Mouse (Mus musculus) heart, embryonic 15.5 days (tissue): ENCODE data around the gene Echdc3. TPM values are rescaled to one million over a fixed set of nuclear protein-coding genes. Genes with fewer than 3 reads are reported as not detected.

Experiments
- ATAC-seq: fragments of 200-750 bp; cut with Nextera tagmentation; replicated peaks from 2 replicates; pipeline ENCODE4 v1.8.0; 2017; ENCODE audit warnings: low read depth, moderate TSS enrichment; ENCODE audit not compliant: insufficient number of reproducible peaks, insufficient read depth, low FRiP score
- H3K27ac ChIP-seq: fragments of 300-500 bp; sonication (generic); 2 replicates; pipeline ENCODE4 v1.5.1; 2015; ENCODE audit warnings: mild to moderate bottlenecking, inconsistent platforms
- H3K27me3 ChIP-seq: fragments of 300-500 bp; sonication (generic); 2 replicates; pipeline ENCODE4 v1.6.1; 2015; ENCODE audit warnings: inconsistent platforms
- H3K36me3 ChIP-seq: fragments of 300-500 bp; sonication (generic); 2 replicates; pipeline ENCODE4 v1.6.1; 2015; ENCODE audit warnings: mild to moderate bottlenecking, inconsistent platforms
- H3K4me1 ChIP-seq: fragments of 300-500 bp; sonication (generic); replicated peaks from 2 replicates; pipeline ENCODE4 v1.6.1; 2015; ENCODE audit warnings: inconsistent platforms
- H3K4me2 ChIP-seq: fragments of 300-500 bp; sonication (generic); 2 replicates; pipeline ENCODE4 v1.6.1; 2015; ENCODE audit warnings: inconsistent platforms, mild to moderate bottlenecking, moderate library complexity
- H3K4me3 ChIP-seq: fragments of 300-500 bp; sonication (generic); 2 replicates; pipeline ENCODE4 v1.5.1; 2015; ENCODE audit warnings: mild to moderate bottlenecking, inconsistent platforms
- H3K9ac ChIP-seq: fragments of 300-500 bp; sonication (generic); 2 replicates; pipeline ENCODE4 v1.6.1; 2015; ENCODE audit warnings: mild to moderate bottlenecking, inconsistent platforms
- H3K9me3 ChIP-seq: fragments of 300-500 bp; sonication (generic); replicated peaks from 2 replicates; pipeline ENCODE4 v1.6.1; 2016; ENCODE audit warnings: inconsistent platforms
- WGBS: fragments of 180-500 bp; shearing (Covaris S2); methylation state at CpG from one replicate; pipeline ENCODE4 v1.1.7; 2015; ENCODE audit warnings: mixed read lengths; 5-methylcytosine and 5-hydroxymethylcytosine counted together
- polyA plus RNA-seq: library from polyadenylated mRNA; unstranded; fragments of >200 nt; fragmentation: Nextera tagmentation; extraction: Ambion mirVana; gene quantifications from 2 replicates; pipeline ENCODE4 v1.2.1, GENCODE M21; 2015

Gene Echdc3
- 9.2 TPM in 2 replicates for polyA plus RNA-seq

GRCm38 (mm10) chr2:6212724-6213511 is at the start of gene Echdc3:
TSS of gene Echdc3 (minus strand) at chr2:6213033.
- H3K4me2 ChIP-seq: peak within 1 kb of the TSS; percentile 88
- WGBS: 1% methylated on average over 30 of the region's 30 CpGs
- H3K9me3 ChIP-seq: no peaks in the 10 kb centered on the region
- no peaks in the 10 kb centered on the region for H3K27me3 ChIP-seq
- no peaks in the 10 kb centered on the region for H3K36me3 ChIP-seq
- peaks cover 28% of the 10 kb centered on the region for H3K4me1 ChIP-seq
- peak within 1 kb of the TSS; percentile 65 for H3K4me3 ChIP-seq
- H3K9ac ChIP-seq: peak within 1 kb of the TSS; percentile 69
- H3K27ac ChIP-seq: peak within 1 kb of the TSS; percentile 97
- ATAC-seq: peak; percentile 94

- ATAC-seq: no peak
- no peak overlapping the region for H3K9ac ChIP-seq
- H3K27ac ChIP-seq: peak overlapping the region; percentile 65
- no peak overlapping the region for H3K4me2 ChIP-seq
- no peaks in the 10 kb centered on the region for H3K9me3 ChIP-seq
- H3K36me3 ChIP-seq: no peaks in the 10 kb centered on the region
- peaks cover 13% of the 10 kb centered on the region for H3K4me1 ChIP-seq
- no peaks in the 10 kb centered on the region for H3K27me3 ChIP-seq
- 83% methylated on average over 9 of the region's 9 CpGs for WGBS
- H3K4me3 ChIP-seq: no peak overlapping the region
Observed at GRCm38 (mm10) chr2:6261718-6262117, 48.9 kb upstream of the Echdc3 start.

DNA sequence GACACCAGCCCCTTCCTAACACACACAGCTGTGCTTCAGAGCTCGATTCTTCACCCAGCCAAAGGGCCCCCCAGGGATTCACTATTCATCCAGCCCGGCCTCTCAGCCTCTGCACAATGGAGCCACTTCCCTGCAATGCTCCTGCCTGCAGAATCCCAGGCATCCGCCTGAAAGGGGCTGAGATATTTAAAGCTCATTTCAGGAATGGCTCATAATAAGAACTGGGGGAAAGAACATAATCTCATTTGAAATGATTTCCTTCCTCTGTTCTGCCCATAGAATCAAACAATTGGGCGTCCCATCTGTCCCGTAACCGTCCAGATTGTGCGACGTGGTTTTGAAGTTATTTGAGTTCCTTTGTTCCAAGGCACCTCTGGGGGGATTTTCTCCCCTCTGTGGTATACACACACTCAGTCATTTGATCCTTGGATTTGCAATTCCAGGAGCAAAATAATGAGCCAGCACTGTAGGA is 48.4 kb upstream of the Echdc3 start:
- H3K9me3 ChIP-seq: no peaks in the 10 kb centered on the region
- no peak overlapping the region for H3K9ac ChIP-seq
- H3K36me3 ChIP-seq: no peaks in the 10 kb centered on the region
- no peaks in the 10 kb centered on the region for H3K27me3 ChIP-seq
- H3K4me1 ChIP-seq: peaks cover 18% of the 10 kb centered on the region
- H3K4me2 ChIP-seq: no peak overlapping the region
- H3K27ac ChIP-seq: peak overlapping the region; percentile 65
- no peak overlapping the region for H3K4me3 ChIP-seq
- no peak for ATAC-seq
- 37% methylated on average over 8 of the region's 8 CpGs for WGBS

GRCm38 (mm10) chr2:6260661-6261060 is 47.8 kb upstream of the Echdc3 start:
- no peak for ATAC-seq
- no peak overlapping the region for H3K4me3 ChIP-seq
- no peaks in the 10 kb centered on the region for H3K9me3 ChIP-seq
- H3K36me3 ChIP-seq: no peaks in the 10 kb centered on the region
- no peak overlapping the region for H3K4me2 ChIP-seq
- 0 out of 2 replicates have a peak overlapping the region, but pooled peaks have one; percentile 65 for H3K27ac ChIP-seq
- peaks cover 22% of the 10 kb centered on the region for H3K4me1 ChIP-seq
- H3K27me3 ChIP-seq: no peaks in the 10 kb centered on the region
- 81% methylated on average over 4 of the region's 4 CpGs for WGBS
- H3K9ac ChIP-seq: no peak overlapping the region

- H3K27me3 ChIP-seq: no peaks in the 10 kb centered on the region
- no peaks in the 10 kb centered on the region for H3K36me3 ChIP-seq
- 76% methylated on average over 3 of the region's 3 CpGs for WGBS
- no peaks in the 10 kb centered on the region for H3K9me3 ChIP-seq
- H3K4me3 ChIP-seq: no peak overlapping the region
- no peak overlapping the region for H3K9ac ChIP-seq
- peaks cover 14% of the 10 kb centered on the region for H3K4me1 ChIP-seq
- no peak overlapping the region for H3K4me2 ChIP-seq
- no peak for ATAC-seq
- no peak overlapping the region for H3K27ac ChIP-seq
Observed at GRCm38 (mm10) chr2:6259182-6259581, 46.3 kb upstream of the Echdc3 start.

DNA sequence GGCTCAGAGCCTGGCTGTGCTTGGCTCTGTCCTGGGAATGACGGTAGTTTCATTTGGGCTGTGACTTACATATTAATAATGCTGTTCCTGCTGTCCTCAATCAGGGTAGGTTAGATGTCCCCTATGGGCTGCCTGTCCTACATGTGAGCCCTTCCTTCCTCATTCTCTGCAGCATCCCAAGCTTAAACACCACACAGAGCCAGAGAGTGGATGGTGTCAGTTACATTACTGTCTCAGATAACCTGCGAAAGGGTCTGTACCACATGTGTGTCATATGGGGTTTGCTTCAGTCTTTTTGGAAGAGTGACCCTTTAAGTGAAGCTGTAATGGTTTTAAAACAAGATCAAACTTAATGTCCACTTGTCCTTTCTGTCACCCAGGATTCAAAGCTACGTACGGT is 45.2 kb upstream of the Echdc3 start:
- Histone ChIP-seq H3K27ac (no peak overlapping the region), H3K4me3 (no peak overlapping the region), H3K4me1 (peaks cover 14% of the 10 kb centered on the region), H3K9ac (no peak overlapping the region), H3K27me3 (no peaks in the 10 kb centered on the region), H3K36me3 (no peaks in the 10 kb centered on the region), H3K4me2 (no peak overlapping the region), H3K9me3 (no peaks in the 10 kb centered on the region)
- ATAC-seq: no peak
- WGBS: 94% methylated on average over 4 of the region's 4 CpGs

- peaks cover 14% of the 10 kb centered on the region for H3K4me1 ChIP-seq
- no peak overlapping the region for H3K9ac ChIP-seq
- no peak overlapping the region for H3K4me2 ChIP-seq
- no peak overlapping the region for H3K27ac ChIP-seq
- ATAC-seq: no peak
- no peaks in the 10 kb centered on the region for H3K27me3 ChIP-seq
- no peaks in the 10 kb centered on the region for H3K36me3 ChIP-seq
- no peak overlapping the region for H3K4me3 ChIP-seq
- 70% methylated on average over 2 of the region's 2 CpGs for WGBS
- no peaks in the 10 kb centered on the region for H3K9me3 ChIP-seq
Observed at GRCm38 (mm10) chr2:6257146-6257545, 44.3 kb upstream of the Echdc3 start.

DNA sequence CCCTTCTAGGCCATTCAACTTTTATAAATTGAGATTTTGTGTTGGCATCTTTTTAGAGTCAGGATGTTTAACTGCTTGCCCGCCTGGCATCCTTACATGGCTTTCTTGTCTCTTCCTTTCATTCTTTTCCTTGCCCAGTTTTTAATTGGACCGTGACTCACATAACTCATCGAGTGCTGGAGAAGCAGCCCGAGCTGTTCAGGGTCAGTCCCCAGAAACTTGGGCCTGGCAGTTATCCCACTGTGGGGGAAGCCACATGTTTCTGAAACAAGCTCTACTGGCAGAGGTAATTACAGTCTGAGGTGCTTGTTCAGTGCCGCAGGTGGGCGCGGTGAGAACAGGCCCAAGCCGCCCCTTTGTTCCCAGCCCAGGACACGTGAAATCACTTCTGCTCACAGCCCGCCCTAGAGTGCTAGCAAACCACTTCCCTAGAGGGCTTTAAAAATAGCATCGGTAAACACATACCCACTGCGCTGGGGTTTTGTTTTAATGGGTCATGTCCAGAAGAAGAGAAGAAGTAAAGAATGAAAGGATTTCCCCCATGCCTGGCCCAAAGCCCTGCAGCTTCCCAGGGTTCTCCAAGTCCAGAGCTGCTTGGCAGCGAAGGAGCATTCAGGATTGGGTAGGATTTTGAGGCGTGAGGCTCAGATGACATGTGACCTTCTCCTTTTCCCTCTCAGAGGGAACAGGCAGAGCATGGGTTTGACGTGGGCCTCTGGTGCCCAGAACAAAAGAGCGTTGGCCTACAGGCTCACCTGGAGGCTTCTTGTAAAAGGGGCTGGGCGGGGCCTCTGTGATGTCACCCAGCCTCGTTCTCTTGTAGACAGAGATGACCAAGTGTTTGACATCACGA is 43.4 kb upstream of the Echdc3 start:
- ATAC-seq: peak; percentile 85
- Histone ChIP-seq H3K4me1 (peaks cover 17% of the 10 kb centered on the region), H3K27ac (peak overlapping the region; percentile 88), H3K4me2 (peak overlapping the region; percentile 28; the same call in 1 of the 2 replicates), H3K36me3 (no peaks in the 10 kb centered on the region), H3K9ac (0 out of 2 replicates have a peak overlapping the region, but pooled peaks have one; percentile 20), H3K4me3 (no peak overlapping the region), H3K27me3 (no peaks in the 10 kb centered on the region), H3K9me3 (no peaks in the 10 kb centered on the region)
- WGBS: 41% methylated on average over 19 of the region's 19 CpGs

DNA sequence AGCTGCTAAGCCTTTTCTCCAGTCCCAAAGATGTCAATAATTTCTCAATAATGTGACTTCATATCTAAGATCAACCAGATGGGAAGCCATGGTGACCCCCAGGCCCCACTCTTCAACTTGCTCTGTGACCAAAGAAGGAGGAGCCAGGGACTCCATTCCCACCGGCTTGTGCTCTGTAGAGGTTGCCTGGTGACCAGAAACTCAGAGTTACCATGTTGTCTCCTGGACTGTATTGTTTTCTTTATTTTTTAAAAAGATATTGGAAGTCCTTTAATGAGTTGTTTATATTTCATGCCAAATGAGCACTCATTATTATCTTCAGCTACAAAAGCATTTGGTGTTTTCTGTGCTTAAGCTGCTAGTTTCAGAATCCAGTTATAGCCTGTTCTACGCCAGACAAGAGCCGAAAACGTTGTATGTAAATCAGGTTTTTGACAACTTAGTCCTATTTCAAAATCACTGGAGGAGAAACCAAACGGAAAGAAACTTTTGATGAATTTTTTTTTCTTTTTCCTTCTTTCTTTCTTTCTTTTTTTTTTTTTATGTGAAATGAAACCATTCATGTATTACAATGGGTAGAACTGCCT is 42.7 kb upstream of the Echdc3 start:
- Histone ChIP-seq H3K4me1 (peaks cover 20% of the 10 kb centered on the region), H3K9ac (no peak overlapping the region), H3K4me2 (no peak overlapping the region), H3K27me3 (no peaks in the 10 kb centered on the region), H3K27ac (peak overlapping the region; percentile 88), H3K36me3 (no peaks in the 10 kb centered on the region), H3K4me3 (no peak overlapping the region), H3K9me3 (no peaks in the 10 kb centered on the region)
- no peak for ATAC-seq
- 87% methylated on average over 5 of the region's 5 CpGs for WGBS

GRCm38 (mm10) chr2:6252491-6252890 is 39.7 kb upstream of the Echdc3 start:
- WGBS: 91% methylated on average over 3 of the region's 3 CpGs
- no peak overlapping the region for H3K9ac ChIP-seq
- no peak for ATAC-seq
- H3K27me3 ChIP-seq: no peaks in the 10 kb centered on the region
- no peak overlapping the region for H3K4me3 ChIP-seq
- H3K4me2 ChIP-seq: no peak overlapping the region
- peaks cover 20% of the 10 kb centered on the region for H3K4me1 ChIP-seq
- H3K36me3 ChIP-seq: no peaks in the 10 kb centered on the region
- no peaks in the 10 kb centered on the region for H3K9me3 ChIP-seq
- no peak overlapping the region for H3K27ac ChIP-seq

- H3K9me3 ChIP-seq: no peaks in the 10 kb centered on the region; the same call in 1 of the 2 replicates
- H3K4me3 ChIP-seq: no peak overlapping the region
- no peaks in the 10 kb centered on the region for H3K27me3 ChIP-seq
- no peak overlapping the region for H3K9ac ChIP-seq
- WGBS: 25% methylated on average over 3 of the region's 3 CpGs
- H3K4me2 ChIP-seq: no peak overlapping the region
- peak overlapping the region; percentile 80 for H3K27ac ChIP-seq
- peak; percentile 81 for ATAC-seq
- no peaks in the 10 kb centered on the region for H3K36me3 ChIP-seq
- peaks cover 13% of the 10 kb centered on the region for H3K4me1 ChIP-seq
Observed at GRCm38 (mm10) chr2:6251076-6251496, 38.3 kb upstream of the Echdc3 start.
